Mouse (Mus musculus): Measurements from ENCODE around the gene Arhgap27. TPM values are rescaled to one million over a fixed set of nuclear protein-coding genes. Genes with fewer than 3 reads are reported as not detected.
A peak's percentile ranks its signal among the peaks of the same experiment; 100 is the strongest.
"Not testable (repeated sequence)": the region's sequence is repeated elsewhere in the genome, so short reads cannot be mapped to it uniquely, and the experiment has no call there.

Gene Arhgap27
- polyA plus RNA-seq, 1 experiment from 2014 or later: 2.2 TPM

DNA sequence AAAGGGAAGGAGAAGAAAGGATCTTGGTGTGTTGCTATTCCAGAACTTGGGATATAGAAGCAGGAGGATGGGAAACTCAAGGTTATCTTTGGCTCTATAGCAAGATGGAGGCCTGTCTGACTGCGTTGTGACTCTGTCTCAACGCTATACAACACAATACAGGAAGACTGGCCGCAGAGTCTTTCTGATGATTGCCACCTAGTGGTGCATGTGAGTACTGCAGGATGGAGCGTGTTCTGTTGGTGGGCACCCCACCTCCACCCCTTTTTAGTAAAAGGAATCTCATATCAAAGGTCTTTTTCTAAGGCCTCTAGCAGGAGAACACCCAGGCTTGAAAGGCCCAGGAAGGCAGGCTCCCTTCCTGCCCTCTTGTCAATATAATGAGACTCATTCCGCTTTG, 36.5 kb downstream of the Arhgap27 start:
- 12% methylated on average over 5 of the region's 5 CpGs for WGBS
- H3K27me3 ChIP-seq: peaks cover under 1% of the 10 kb centered on the region; the same call in 1 of the 2 replicates
- no peak overlapping the region for H3K27ac ChIP-seq
- no peaks in the 10 kb centered on the region for H3K36me3 ChIP-seq (ENCODE audit: poor library complexity, severe bottlenecking)
- no peak overlapping the region for H3K4me3 ChIP-seq
- no peak for ATAC-seq
- no peaks in the 10 kb centered on the region for H3K9me3 ChIP-seq (replicated peaks)
- no peak overlapping the region for H3K4me2 ChIP-seq
- H3K9ac ChIP-seq: no peak overlapping the region
- peaks cover 9% of the 10 kb centered on the region for H3K4me1 ChIP-seq

DNA sequence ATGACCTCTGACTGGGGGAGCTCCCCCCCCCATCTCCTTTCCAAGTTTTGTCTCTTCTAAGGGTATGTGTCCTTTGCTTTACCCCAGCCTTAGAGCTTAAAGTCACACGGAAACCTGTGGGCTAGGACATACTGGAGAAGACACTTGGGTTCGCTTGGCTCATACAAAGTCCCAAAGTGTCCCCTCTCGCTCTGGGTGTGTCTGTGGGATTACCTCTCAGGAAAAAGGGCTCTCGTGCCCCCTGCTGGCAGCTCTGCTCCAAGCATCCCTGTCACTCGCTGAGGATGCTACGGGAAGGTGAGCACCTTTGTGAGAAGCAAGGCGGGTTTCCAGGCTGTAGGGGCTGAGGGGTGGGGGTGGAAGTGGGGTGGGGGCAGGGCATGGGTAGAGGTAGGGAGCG, 38.3 kb downstream of the Arhgap27 start:
- no peak overlapping the region; the same call in 1 of the 2 replicates for H3K4me2 ChIP-seq
- ATAC-seq: peak; percentile 62
- H3K4me3 ChIP-seq: no peak overlapping the region
- H3K4me1 ChIP-seq: peaks cover 14% of the 10 kb centered on the region
- H3K9ac ChIP-seq: no peak overlapping the region
- no peaks in the 10 kb centered on the region for H3K27me3 ChIP-seq
- no peak overlapping the region for H3K27ac ChIP-seq
- no peaks in the 10 kb centered on the region for H3K36me3 ChIP-seq (ENCODE audit: poor library complexity, severe bottlenecking)
- H3K9me3 ChIP-seq (replicated peaks): no peaks in the 10 kb centered on the region
- WGBS: 12% methylated on average over 8 of the region's 8 CpGs

DNA sequence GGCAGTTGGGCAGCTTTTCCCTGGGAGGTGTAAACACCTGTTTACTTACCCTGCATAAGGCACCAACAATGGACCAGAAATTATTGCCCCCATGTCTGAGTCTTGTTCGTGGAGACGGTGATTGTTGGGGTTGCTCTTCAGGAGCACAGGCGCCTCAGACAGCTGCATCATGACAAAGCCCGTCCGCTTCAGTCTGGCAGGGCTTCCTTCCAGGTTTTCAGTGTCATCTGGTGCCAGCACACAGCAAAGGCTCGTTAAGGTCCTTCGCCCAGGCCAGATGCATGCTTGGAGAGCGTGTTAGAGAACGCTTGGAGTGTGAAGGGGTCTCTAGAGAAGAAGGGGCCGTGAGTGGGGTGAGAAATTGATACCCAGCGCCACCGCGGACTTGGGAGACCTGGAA, 38.8 kb downstream of the Arhgap27 start:
- no peak overlapping the region for H3K27ac ChIP-seq
- H3K36me3 ChIP-seq (ENCODE audit: poor library complexity, severe bottlenecking): no peaks in the 10 kb centered on the region
- H3K9ac ChIP-seq: no peak overlapping the region
- WGBS: 54% methylated on average over 13 of the region's 13 CpGs
- H3K4me2 ChIP-seq: no peak overlapping the region
- H3K9me3 ChIP-seq (replicated peaks): no peaks in the 10 kb centered on the region
- peaks cover 14% of the 10 kb centered on the region for H3K4me1 ChIP-seq
- H3K4me3 ChIP-seq: no peak overlapping the region
- no peaks in the 10 kb centered on the region for H3K27me3 ChIP-seq
- ATAC-seq: peak; percentile 42; the same call in 1 of the 2 replicates

DNA sequence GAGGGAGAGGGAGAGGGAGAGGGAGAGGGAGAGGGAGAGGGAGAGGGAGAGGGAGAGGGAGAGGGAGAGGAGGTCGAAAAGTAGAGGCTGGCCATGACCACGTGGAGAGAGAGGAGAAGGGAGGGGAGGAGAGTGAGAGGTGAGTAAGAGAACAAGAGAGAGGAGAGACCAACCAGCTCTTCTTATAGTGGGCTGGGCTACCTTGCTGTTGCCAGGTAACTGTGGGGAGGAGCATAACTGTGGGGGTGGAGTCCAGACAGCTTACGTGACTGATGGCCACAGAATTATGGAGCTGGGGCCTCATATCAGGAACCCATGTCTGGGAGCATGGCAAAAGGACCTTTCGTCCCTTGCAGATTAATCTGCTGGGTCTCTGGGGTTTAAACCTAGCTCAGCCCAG, 40.7 kb downstream of the Arhgap27 start:
- not testable (repeated sequence) for ATAC-seq; H3K9me3 ChIP-seq (replicated peaks)
- WGBS: 49% methylated on average over 4 of the region's 4 CpGs

DNA sequence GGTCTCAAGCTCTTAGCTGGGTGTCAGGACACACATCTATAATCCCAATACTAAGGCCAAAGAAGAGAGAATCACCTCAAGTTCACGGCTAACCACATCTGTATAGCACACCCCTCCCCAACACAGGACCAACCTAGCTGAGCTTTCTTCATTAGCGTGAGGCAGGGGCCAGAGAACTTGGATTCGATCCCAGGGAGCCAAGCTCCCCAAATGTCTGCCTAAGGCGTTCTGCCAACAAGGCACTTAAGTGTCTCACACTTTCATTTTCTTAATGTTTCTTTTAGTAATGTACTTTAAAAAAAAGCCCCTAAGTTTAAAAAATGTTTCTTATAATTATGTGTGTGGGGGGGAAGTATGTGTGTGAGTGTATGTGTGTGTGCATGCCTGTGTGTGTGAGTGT, 42.8 kb downstream of the Arhgap27 start:
- H3K36me3 ChIP-seq (ENCODE audit: poor library complexity, severe bottlenecking): no peaks in the 10 kb centered on the region
- H3K9ac ChIP-seq: no peak overlapping the region
- no peak overlapping the region for H3K4me3 ChIP-seq
- H3K9me3 ChIP-seq (replicated peaks): no peaks in the 10 kb centered on the region
- peaks cover 14% of the 10 kb centered on the region for H3K4me1 ChIP-seq
- ATAC-seq: no peak
- no peak overlapping the region for H3K4me2 ChIP-seq
- H3K27me3 ChIP-seq: no peaks in the 10 kb centered on the region
- 58% methylated on average over 4 of the region's 4 CpGs for WGBS
- H3K27ac ChIP-seq: no peak overlapping the region

More for the DNA sequence above, 40.7 kb downstream of the Arhgap27 start:
- peaks cover 14% of the 10 kb centered on the region for H3K4me1 ChIP-seq
- H3K36me3 ChIP-seq (ENCODE audit: poor library complexity, severe bottlenecking); H3K9ac ChIP-seq; H3K27me3 ChIP-seq; H3K4me2 ChIP-seq; H3K4me3 ChIP-seq; H3K27ac ChIP-seq: not testable (repeated sequence)

DNA sequence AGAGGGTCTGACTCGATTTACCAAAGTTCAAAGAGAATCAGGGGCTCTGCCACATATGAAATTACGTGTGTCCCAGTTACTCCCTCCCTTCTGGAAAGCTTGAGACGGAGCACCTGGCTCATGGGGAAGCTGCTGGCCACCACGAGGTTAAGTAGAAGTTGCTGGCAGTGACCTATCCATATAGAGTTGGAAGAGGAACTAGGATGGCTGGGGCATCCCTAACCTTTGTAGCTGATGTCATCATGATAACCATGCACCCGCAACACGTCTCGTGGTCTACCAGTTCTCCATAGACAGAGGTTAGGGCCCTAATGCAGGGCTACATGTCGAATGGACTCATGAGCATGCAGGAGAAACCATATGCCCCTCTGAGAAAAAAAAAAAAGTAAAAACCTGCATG, 43.3 kb downstream of the Arhgap27 start:
- Histone ChIP-seq H3K27ac (no peak overlapping the region), H3K9ac (no peak overlapping the region), H3K4me2 (no peak overlapping the region), H3K4me3 (no peak overlapping the region), H3K36me3 (ENCODE audit: poor library complexity, severe bottlenecking) (no peaks in the 10 kb centered on the region), H3K27me3 (no peaks in the 10 kb centered on the region), H3K9me3 (replicated peaks) (no peaks in the 10 kb centered on the region), H3K4me1 (peaks cover 14% of the 10 kb centered on the region)
- ATAC-seq: no peak
- WGBS: 85% methylated on average over 8 of the region's 8 CpGs

DNA sequence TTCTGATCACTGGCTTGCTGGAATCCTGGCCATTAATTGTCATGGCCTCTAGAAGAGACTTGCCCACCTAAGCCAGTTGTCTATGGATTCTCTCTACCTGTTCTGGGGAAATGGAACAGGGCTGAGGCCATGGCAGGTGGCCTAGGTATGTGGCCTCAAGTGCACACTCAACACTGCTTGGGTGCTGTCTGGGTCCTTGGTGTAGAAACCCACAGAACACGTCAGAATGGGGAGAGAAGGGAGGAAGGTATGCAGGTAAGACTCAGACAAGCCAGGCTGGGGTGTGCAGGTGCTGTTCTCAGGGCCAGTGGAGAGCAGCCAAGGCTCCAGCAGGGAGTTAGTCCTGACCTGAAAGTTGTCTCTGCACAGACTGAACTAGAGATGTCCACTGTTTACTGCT, 45.5 kb downstream of the Arhgap27 start:
- H3K36me3 ChIP-seq (ENCODE audit: poor library complexity, severe bottlenecking): no peaks in the 10 kb centered on the region
- no peak overlapping the region for H3K4me2 ChIP-seq
- H3K27ac ChIP-seq: no peak overlapping the region
- H3K4me1 ChIP-seq: peaks cover 5% of the 10 kb centered on the region; the same call in 1 of the 2 replicates
- ATAC-seq: no peak
- WGBS: 92% methylated on average over 1 of the region's 1 CpGs
- no peak overlapping the region for H3K4me3 ChIP-seq
- H3K9ac ChIP-seq: no peak overlapping the region
- no peaks in the 10 kb centered on the region for H3K27me3 ChIP-seq
- H3K9me3 ChIP-seq (replicated peaks): no peaks in the 10 kb centered on the region

DNA sequence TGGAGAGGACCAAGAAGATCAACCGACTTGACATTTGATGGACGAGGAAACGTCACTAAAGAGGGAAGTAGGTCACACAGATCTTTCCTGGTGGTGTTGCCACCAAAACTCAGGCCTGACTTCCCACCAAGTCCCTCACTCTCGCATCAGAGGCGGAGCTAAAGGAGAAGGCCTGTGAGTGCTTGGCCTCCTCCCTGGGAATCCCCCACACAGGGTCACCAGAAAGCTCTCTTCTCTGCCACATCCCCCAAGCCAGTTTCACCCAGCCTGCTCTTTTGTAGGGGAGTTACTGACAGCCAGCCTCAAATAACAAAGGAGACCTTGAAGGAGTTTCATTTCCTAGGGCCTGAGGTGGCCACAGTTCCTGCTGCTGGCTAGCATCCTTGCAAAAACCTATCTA, 48.1 kb downstream of the Arhgap27 start:
- no peak for ATAC-seq
- Histone ChIP-seq H3K9me3 (replicated peaks) (no peaks in the 10 kb centered on the region), H3K4me3 (no peak overlapping the region), H3K9ac (no peak overlapping the region), H3K36me3 (ENCODE audit: poor library complexity, severe bottlenecking) (no peaks in the 10 kb centered on the region), H3K4me1 (peaks cover 13% of the 10 kb centered on the region), H3K27me3 (peaks cover 8% of the 10 kb centered on the region; the same call in 1 of the 2 replicates), H3K4me2 (no peak overlapping the region), H3K27ac (no peak overlapping the region)
- 82% methylated on average over 5 of the region's 5 CpGs for WGBS

DNA sequence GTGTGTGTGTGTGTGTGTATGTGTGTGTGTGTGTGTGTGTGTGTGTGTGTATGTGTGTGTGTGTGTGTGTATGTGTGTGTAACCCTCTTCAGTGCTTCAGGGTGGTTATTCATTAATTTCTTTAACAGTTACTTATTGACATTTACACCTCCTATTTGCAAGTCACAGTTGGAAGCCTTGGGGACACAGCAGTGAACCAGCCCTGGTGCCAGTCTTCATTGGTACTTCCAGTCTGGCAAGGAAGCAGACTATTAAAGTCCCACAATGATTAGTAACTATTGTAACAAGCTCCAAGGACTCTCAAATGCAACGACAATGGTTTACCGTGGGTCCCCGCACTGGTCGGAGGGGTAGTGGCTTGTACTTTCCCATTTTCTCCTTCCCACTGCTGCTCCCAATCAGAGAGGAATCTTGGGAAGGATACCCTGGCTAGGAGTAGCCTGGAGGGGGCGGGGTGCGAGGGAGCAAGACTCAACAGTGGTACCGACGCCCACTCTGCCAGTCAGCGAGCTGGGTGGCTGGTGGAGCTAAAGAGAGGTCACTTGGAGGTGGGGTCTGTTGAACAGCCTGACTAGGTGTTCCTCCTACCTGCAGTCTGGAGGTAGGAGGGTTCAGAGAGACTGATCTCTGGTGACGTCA, 48.6 kb downstream of the Arhgap27 start:
- 80% methylated on average over 10 of the region's 10 CpGs for WGBS
- no peak overlapping the region for H3K9ac ChIP-seq
- no peak for ATAC-seq

DNA sequence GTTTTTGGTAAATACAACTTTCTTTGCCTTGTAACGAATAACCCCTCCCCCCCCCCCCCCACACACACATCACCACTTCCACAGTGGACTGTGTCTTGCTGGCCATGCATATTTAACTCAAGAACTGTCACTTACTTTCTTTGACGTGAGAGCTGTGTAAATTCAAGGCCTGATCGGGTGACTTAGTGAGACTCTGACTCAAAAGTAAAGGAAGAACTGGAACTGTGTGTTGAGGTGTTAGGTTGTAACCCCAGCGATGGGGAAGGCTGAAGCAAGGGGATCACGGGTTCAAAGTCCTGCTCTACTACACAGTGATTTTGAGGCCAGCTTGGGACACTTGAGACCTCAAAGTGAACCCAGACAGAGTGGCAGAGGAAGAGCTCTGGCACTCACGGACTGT, 50.0 kb downstream of the Arhgap27 start:
- Histone ChIP-seq H3K36me3 (ENCODE audit: poor library complexity, severe bottlenecking) (no peaks in the 10 kb centered on the region), H3K9ac (no peak overlapping the region), H3K4me3 (no peak overlapping the region), H3K4me2 (no peak overlapping the region), H3K4me1 (peaks cover 10% of the 10 kb centered on the region), H3K9me3 (replicated peaks) (no peaks in the 10 kb centered on the region), H3K27me3 (peaks cover 8% of the 10 kb centered on the region; the same call in 1 of the 2 replicates), H3K27ac (no peak overlapping the region)
- 79% methylated on average over 6 of the region's 6 CpGs for WGBS
- ATAC-seq: no peak

More for the DNA sequence above, 48.6 kb downstream of the Arhgap27 start:
- Histone ChIP-seq H3K27me3 (peaks cover 8% of the 10 kb centered on the region; the same call in 1 of the 2 replicates), H3K4me2 (no peak overlapping the region), H3K36me3 (ENCODE audit: poor library complexity, severe bottlenecking) (no peaks in the 10 kb centered on the region), H3K9me3 (replicated peaks) (no peaks in the 10 kb centered on the region), H3K27ac (no peak overlapping the region), H3K4me1 (peaks cover 10% of the 10 kb centered on the region), H3K4me3 (no peak overlapping the region)

DNA sequence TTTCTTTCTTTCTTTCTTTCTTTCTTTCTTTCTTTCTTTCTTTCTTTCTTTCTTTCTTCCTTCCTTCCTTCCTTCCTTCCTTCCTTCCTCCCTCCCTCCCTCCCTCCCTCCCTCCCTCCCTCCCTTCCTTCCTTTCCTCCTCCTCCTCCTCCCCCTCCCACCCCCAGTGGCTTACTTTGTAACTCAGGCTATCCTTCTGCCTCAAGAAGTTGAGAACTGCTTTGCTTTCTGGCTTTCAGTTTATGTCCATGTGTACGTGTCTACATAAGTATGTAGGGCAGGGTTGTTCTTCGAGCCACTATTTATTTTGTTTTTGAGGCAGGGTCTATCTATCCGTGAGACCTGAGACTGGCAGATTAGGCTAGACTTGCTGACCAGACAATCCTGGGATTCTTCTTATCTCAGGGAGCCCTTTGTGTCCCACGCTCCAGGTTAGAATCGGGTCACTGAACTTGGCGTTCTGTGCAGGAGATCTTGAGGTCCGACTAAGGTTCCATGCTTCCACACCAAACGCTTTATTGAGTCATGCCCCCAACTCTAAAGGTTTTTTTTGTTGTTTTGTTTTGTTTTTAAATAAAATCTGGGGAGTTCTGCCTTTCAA, 50.7 kb downstream of the Arhgap27 start:
- Histone ChIP-seq H3K27ac (no peak overlapping the region), H3K27me3 (peaks cover 8% of the 10 kb centered on the region; the same call in 1 of the 2 replicates), H3K4me1 (peaks cover 10% of the 10 kb centered on the region), H3K4me2 (no peak overlapping the region), H3K4me3 (no peak overlapping the region), H3K9ac (no peak overlapping the region), H3K9me3 (replicated peaks) (no peaks in the 10 kb centered on the region), H3K36me3 (ENCODE audit: poor library complexity, severe bottlenecking) (no peaks in the 10 kb centered on the region)
- 53% methylated on average over 8 of the region's 8 CpGs for WGBS
- no peak for ATAC-seq

DNA sequence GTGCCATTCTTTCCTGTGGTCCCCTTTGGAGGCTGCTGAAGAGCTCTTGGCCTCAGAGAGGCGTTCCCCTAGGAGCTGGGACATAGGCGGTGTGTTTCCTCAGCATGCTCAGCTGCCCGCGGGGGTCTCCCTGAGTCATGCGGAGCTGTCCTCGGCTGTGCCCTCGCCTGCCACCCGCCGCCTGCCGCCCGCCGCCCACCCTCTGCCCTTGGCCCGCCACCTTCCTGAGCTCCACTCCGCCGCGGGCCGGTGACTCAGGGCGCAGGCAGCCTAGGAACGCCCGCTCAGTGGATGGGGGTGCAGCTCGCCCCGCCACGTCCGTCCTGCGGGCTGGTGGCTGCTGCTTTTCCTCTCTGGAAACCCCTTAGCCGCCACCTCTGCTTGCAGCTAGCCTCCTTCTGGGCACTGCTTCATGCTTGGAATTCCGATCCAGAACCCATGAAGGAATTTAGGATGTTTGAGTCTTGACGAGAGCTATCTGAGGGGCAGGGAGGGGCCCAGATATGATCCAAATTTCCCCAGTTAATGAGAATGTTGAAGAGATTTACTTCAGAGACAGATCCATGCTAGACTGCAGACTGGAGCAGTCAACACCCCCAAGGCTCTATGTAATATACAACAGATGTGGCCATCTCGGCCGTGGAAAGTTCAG, 51.4 kb downstream of the Arhgap27 start:
- WGBS: 5% methylated on average over 30 of the region's 30 CpGs
- Histone ChIP-seq H3K9me3 (replicated peaks) (no peaks in the 10 kb centered on the region), H3K4me3 (peak overlapping the region; percentile 33), H3K9ac (peak overlapping the region; percentile 35; the same call in 1 of the 2 replicates), H3K4me2 (peak overlapping the region; percentile 61), H3K36me3 (ENCODE audit: poor library complexity, severe bottlenecking) (no peaks in the 10 kb centered on the region), H3K27me3 (peaks cover 8% of the 10 kb centered on the region; the same call in 1 of the 2 replicates), H3K27ac (no peak overlapping the region), H3K4me1 (peaks cover 10% of the 10 kb centered on the region)
- 0 out of 2 replicates have a peak, but pooled peaks have one; percentile 21 for ATAC-seq
